Mouse (Mus musculus) thymus, postnatal 0 days (tissue): Measurements from ENCODE around the gene Ankrd60. TPM values are rescaled to one million over a fixed set of nuclear protein-coding genes. Genes with fewer than 3 reads are reported as not detected.

Source experiments
- DNase-seq: peaks from one replicate; pipeline ENCODE4 v3.0.0-alpha.2; 2015; ENCODE audit warnings: low spot score
- polyA plus RNA-seq: library from polyadenylated mRNA; unstranded; fragments of >200 nt; fragmentation: Nextera tagmentation; extraction: Ambion mirVana; gene quantifications from 2 replicates; pipeline ENCODE4 v1.2.1, GENCODE M21; 2015

The Ankrd60 gene
- polyA plus RNA-seq, 1 experiment from 2014 or later: 0.30 TPM

- no peak for DNase-seq
Observed at GRCm38 (mm10) chr2:173528493-173528892, 49.7 kb downstream of the Ankrd60 start.

- no peak for DNase-seq
Observed at GRCm38 (mm10) chr2:173522376-173522775, 55.8 kb downstream of the Ankrd60 start, which contains the start of gene 1700021F07Rik. Gene 1700021F07Rik (plus strand): TSS chr2:173522586.

Other genes with a start within 250 kb of the Ankrd60 start
- gene 1700021F07Rik, start 55.8 kb downstream of the Ankrd60 start, polyA plus RNA-seq: not detected in 2 replicates
- 32.9 and 41.8 TPM in 2 replicates for gene Rab22a, start 81.4 kb upstream of the Ankrd60 start, polyA plus RNA-seq
- gene 1700010B08Rik, start 141.1 kb upstream of the Ankrd60 start, polyA plus RNA-seq: not detected in 2 replicates
- 10.0 and 10.9 TPM in 2 replicates for gene Vapb, start 159.1 kb upstream of the Ankrd60 start, polyA plus RNA-seq